Mouse (Mus musculus): ENCODE measurements at regions not wholly inside any gene's neighbourhood (a gene's known extent, or its start where the extent isn't known, plus 50 kb on each side); places are given as distances from the start of the nearest gene placed in this dataset.

DNA sequence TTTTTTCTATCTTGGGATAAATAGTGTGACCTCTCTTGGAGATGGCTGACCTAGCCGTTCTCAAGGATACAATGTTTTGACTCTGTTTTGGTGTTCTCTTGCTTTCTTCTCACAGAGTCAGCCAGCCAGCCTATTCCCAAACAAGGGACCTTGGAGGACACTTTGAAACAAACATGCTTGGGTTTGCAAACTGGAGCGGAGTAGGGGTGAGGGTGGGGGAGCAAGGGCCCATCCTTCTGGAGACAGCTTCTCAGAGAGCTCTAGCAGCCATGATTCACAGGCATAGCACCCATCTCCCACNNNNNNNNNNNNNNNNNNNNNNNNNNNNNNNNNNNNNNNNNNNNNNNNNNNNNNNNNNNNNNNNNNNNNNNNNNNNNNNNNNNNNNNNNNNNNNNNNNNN, 52.9 kb upstream of the Rufy1 start:
- TF ChIP-seq CTCF (IDR thresholded peaks at IDR 0.05; ENCODE audit: insufficient read depth, low read length) (no peak), POLR2A (IDR thresholded peaks at IDR 0.05; ENCODE audit: borderline replicate concordance, extremely low read depth, low read depth, low read length) (no peak)
